Comparison of ENCODE assay signal across 14 mouse cellular contexts in genomic region chr9:77352432-77353175, GRCm38 (mm10). TPM values are rescaled to one million over a fixed set of nuclear protein-coding genes. Genes with fewer than 3 reads are reported as not detected.
DNase-seq lines count a peak whose midpoint lies in the region; ATAC-seq and TF ChIP-seq lines count a peak whose summit lies in the region.
"Had no signal": no experiment of that assay in that cellular context is flagged by ENCODE, and none has a peak within 500 bp of the region (broad histone marks: within the 10 kb centered on the region; RNA-seq: fewer than 3 reads in every experiment).

TSS of gene Mlip (minus strand) at chr9:77352969.

- intact Hi-C loops in gastrocnemius, adult 2 months (cut with DNase I), result no loop called here

- H3K4me2 ChIP-seq in embryonic facial prominence, embryonic 14.5 days (ENCODE audit: low read depth, low read length), result peak within 1 kb of the TSS; percentile 10; the same call in 1 of the 2 replicates
- peak within 1 kb of the TSS; percentile 56 for H3K4me2 ChIP-seq in heart, embryonic 12.5 days
- H3K4me2 ChIP-seq: midbrain, embryonic 12.5 days had no signal

- ATAC-seq in embryonic facial prominence, embryonic 14.5 days (ENCODE audit: low read depth), result peak; percentile 72; the same call in 1 of the 2 replicates
- peak; percentile 25; the same call in 1 of the 2 replicates for ATAC-seq in heart, embryonic 12.5 days (ENCODE audit: insufficient number of reproducible peaks, low FRiP score)
- ATAC-seq in megakaryocyte progenitor cell, adult 5-6 weeks (replicated peaks; ENCODE audit: poor library complexity), result no peak
- no peak for ATAC-seq in activated CD4-positive, CD25-positive, alpha-beta regulatory T cell, adult 4 months

- H3K9ac ChIP-seq in embryonic facial prominence, embryonic 14.5 days (ENCODE audit: low read depth, low read length), result no peak within 1 kb of the TSS
- H3K9ac ChIP-seq in heart, embryonic 12.5 days, result no peak within 1 kb of the TSS
- H3K9ac ChIP-seq: liver, embryonic 14.5 days; midbrain, embryonic 12.5 days had no signal

- no peak for TF ChIP-seq CTCF in gastrocnemius, adult 2 months (IDR thresholded peaks at IDR 0.05)

- no peaks in the 10 kb centered on the region for H3K36me3 ChIP-seq in embryonic facial prominence, embryonic 14.5 days (ENCODE audit: control insufficient read depth, insufficient read depth, low read length)
- no peaks in the 10 kb centered on the region for H3K36me3 ChIP-seq in heart, embryonic 12.5 days
- H3K36me3 ChIP-seq: midbrain, embryonic 12.5 days had no signal

- H3K4me1 ChIP-seq in embryonic facial prominence, embryonic 14.5 days (ENCODE audit: control insufficient read depth, insufficient read depth, low read length), result no peaks in the 10 kb centered on the region
- H3K4me1 ChIP-seq in heart, embryonic 12.5 days (replicated peaks), result peaks cover 15% of the 10 kb centered on the region
- H3K4me1 ChIP-seq: midbrain, embryonic 12.5 days had no signal

- WGBS in embryonic facial prominence, embryonic 14.5 days, result 47% methylated on average over 14 of the region's 14 CpGs
- 27% methylated on average over 14 of the region's 14 CpGs for WGBS in heart, embryonic 12.5 days

- DNase-seq in embryonic facial prominence, embryonic 14.5 days (ENCODE audit: low spot score), result peak; percentile 52
- peak; percentile 73 for DNase-seq in gastrocnemius, adult 2 months
- no peak for DNase-seq in left cerebral cortex, adult 8-10 months (ENCODE audit: low spot score in 2 of 2)
- no peak for DNase-seq in Muller cell, postnatal 12 days (ENCODE audit: inconsistent ontology term)
- DNase-seq: adrenal gland, adult 8-10 months; cerebellum, adult 11 months; kidney, adult 18-20 months; thymus, postnatal 25 days had no signal

- no peaks in the 10 kb centered on the region for H3K27me3 ChIP-seq in embryonic facial prominence, embryonic 14.5 days (replicated peaks; ENCODE audit: control insufficient read depth, insufficient read depth, low read length)
- no peaks in the 10 kb centered on the region for H3K27me3 ChIP-seq in heart, embryonic 12.5 days (replicated peaks)
- H3K27me3 ChIP-seq: midbrain, embryonic 12.5 days had no signal

- H3K27ac ChIP-seq in embryonic facial prominence, embryonic 14.5 days (replicated peaks; ENCODE audit: low read depth, low read length), result no peak within 1 kb of the TSS
- H3K27ac ChIP-seq in gastrocnemius, adult 2 months, result peak within 1 kb of the TSS; percentile 85
- H3K27ac ChIP-seq in heart, embryonic 12.5 days (ENCODE audit: poor library complexity, severe bottlenecking), result peak within 1 kb of the TSS; percentile 49
- H3K27ac ChIP-seq: liver, embryonic 14.5 days; midbrain, embryonic 12.5 days had no signal

- no peak within 1 kb of the TSS for H3K4me3 ChIP-seq in embryonic facial prominence, embryonic 14.5 days (ENCODE audit: low read depth, low read length)
- peak within 1 kb of the TSS; percentile 62 for H3K4me3 ChIP-seq in gastrocnemius, adult 2 months
- peak within 1 kb of the TSS; percentile 20 for H3K4me3 ChIP-seq in heart, embryonic 12.5 days
- H3K4me3 ChIP-seq: midbrain, embryonic 12.5 days had no signal

- H3K9me3 ChIP-seq in embryonic facial prominence, embryonic 14.5 days (ENCODE audit: control insufficient read depth, low read length), result peaks cover 4% of the 10 kb centered on the region; the same call in 1 of the 2 replicates
- no peaks in the 10 kb centered on the region for H3K9me3 ChIP-seq in heart, embryonic 12.5 days (replicated peaks)
- H3K9me3 ChIP-seq: midbrain, embryonic 12.5 days had no signal

RNA-seq across cellular contexts. Expression of gene Mlip, which starts in this region (rescaled TPM):
- 5.2 and 17.1 TPM in 2 replicates for polyA plus RNA-seq in embryonic facial prominence, embryonic 14.5 days (2014; fragmentation: Nextera tagmentation; extraction: Ambion mirVana)
- total RNA-seq in gastrocnemius, adult 2 months (2021), result 100 to 1,000 TPM in 1 of 2 experiments, 10 to 100 TPM in 1; 77.3 to 100 TPM
- 67.8 and 70.9 TPM in 2 replicates for polyA plus RNA-seq in heart, embryonic 12.5 days (2016; fragmentation: Nextera tagmentation; extraction: Ambion mirVana)
- 100 to 1,000 TPM; 113 to 133 (median 118) TPM for total RNA-seq in left cerebral cortex, adult 8-10 months (2022)
- not detected in 2 replicates for total RNA-seq in megakaryocyte progenitor cell, adult 5-6 weeks (2015)
- not detected in 2 replicates for total RNA-seq in megakaryocyte progenitor cell, adult 5-6 weeks (2017)
- under 1 TPM in 1 of 2 experiments, not detected in 1; 0.15 TPM for polyA plus RNA-seq in activated CD4-positive, CD25-positive, alpha-beta regulatory T cell, adult 4 months (2017; shearing (Covaris generic))
- total RNA-seq: neutrophil, adult 5-6 weeks had no signal
- polyA plus RNA-seq: liver, embryonic 14.5 days had no signal

Comparison
In these comparisons a context has a peak if more than half of its experiments do, and no peak if none do; other contexts are left out.
1. RNA of gene Mlip (total RNA-seq): 113 to 133 TPM in left cerebral cortex, adult 8-10 months and 77.3 to 100 TPM in gastrocnemius, adult 2 months; not detected in megakaryocyte progenitor cell, adult 5-6 weeks; every median in the first group is over 10 times any median in the second.
2. ATAC-seq: peak in embryonic facial prominence, embryonic 14.5 days (single experiment) and heart, embryonic 12.5 days (single experiment); none in megakaryocyte progenitor cell, adult 5-6 weeks (single experiment) and activated CD4-positive, CD25-positive, alpha-beta regulatory T cell, adult 4 months (single experiment).
3. DNase-seq: peak in embryonic facial prominence, embryonic 14.5 days (single experiment) and gastrocnemius, adult 2 months (single experiment); none in left cerebral cortex, adult 8-10 months (0 of 2) and Muller cell, postnatal 12 days (single experiment).